Mouse (Mus musculus) bone marrow, adult 2 months (tissue): ENCODE data around the gene Hk1. TPM values are rescaled to one million over a fixed set of nuclear protein-coding genes. Genes with fewer than 3 reads are reported as not detected.
"Not testable (repeated sequence)": the region's sequence is repeated elsewhere in the genome, so short reads cannot be mapped to it uniquely, and the experiment has no call there.

Experiments
- H3K27ac ChIP-seq: fragments of 200-500 bp; 2 replicates; pipeline ENCODE4 v1.5.1; 2012; ENCODE audit warnings: low read depth, mild to moderate bottlenecking, control low read depth, inconsistent platforms, low read length; ENCODE audit not compliant: control insufficient read depth, poor library complexity, insufficient read depth
- H3K4me1 ChIP-seq: fragments of 200-500 bp; 2 replicates; pipeline ENCODE4 v1.6.1; 2011; ENCODE audit warnings: low read length; ENCODE audit not compliant: control insufficient read depth, insufficient read depth
- H3K4me3 ChIP-seq: fragments of 200-500 bp; replicated peaks from 2 replicates; pipeline ENCODE3; 2011; ENCODE audit warnings: mild to moderate bottlenecking, low read depth, low read length, control low read depth; ENCODE audit not compliant: control insufficient read depth
- CTCF ChIP-seq: fragments of 200-500 bp; IDR thresholded peaks from 2 replicates; pipeline ENCODE4 v1.5.1; 2011; ENCODE audit warnings: low read length, control low read depth; ENCODE audit not compliant: control insufficient read depth, insufficient read depth
- POLR2A ChIP-seq: fragments of 200-500 bp; IDR thresholded peaks from 2 replicates; pipeline ENCODE4 v1.6.1; 2011; ENCODE audit warnings: low read depth, mild to moderate bottlenecking, control low read depth, low read length, borderline replicate concordance; ENCODE audit not compliant: control insufficient read depth
- WGBS: fragments of 180-500 bp; shearing (Covaris S2); methylation state at CpG from one replicate; pipeline ENCODE4 v1.1.7; 2018; 5-methylcytosine and 5-hydroxymethylcytosine counted together
- polyA plus RNA-seq: library from polyadenylated mRNA; stranded (reverse); fragments of >200 nt; gene quantifications from 2 replicates; pipeline ENCODE4 v1.2.4, GENCODE M21; 2011; ENCODE audit warnings: low replicate concordance; ENCODE audit not compliant: missing spikeins, insufficient read depth, insufficient read length

Hk1 gene
- polyA plus RNA-seq, 1 experiment = 93.6 TPM

DNA sequence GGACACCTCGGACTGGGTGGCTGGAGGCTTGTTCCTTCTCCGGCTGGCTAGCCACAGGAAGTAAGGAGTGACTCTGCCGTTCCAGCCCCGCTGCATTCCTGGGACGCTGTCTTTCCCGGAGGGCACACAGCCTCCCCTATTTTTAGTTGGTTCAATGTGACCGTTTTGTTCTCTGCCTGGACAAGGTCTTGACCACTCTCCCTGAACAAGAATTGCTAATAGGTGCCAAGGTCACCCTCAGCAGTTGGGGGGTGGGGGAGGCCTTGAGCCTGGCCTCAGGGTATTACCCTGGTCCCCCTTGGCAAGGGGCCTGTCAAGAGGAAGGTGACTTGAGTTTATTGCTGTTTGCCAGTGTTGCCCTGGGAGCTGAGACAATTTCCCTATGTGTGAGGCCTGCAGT, 49.9 kb downstream of the Hk1 start:
- H3K4me3 ChIP-seq = no peak overlapping the region
- H3K4me1 ChIP-seq = peaks cover 11% of the 10 kb centered on the region
- TF ChIP-seq CTCF (no peak), POLR2A (no peak)
- 84% methylated on average over 7 of the region's 7 CpGs for WGBS
- H3K27ac ChIP-seq = no peak overlapping the region

GRCm38 (mm10) chr10:62328886-62329412, 50.8 kb downstream of the Hk1 start:
- no peak overlapping the region for H3K4me3 ChIP-seq
- H3K4me1 ChIP-seq = peaks cover 11% of the 10 kb centered on the region
- H3K27ac ChIP-seq = no peak overlapping the region
- 72% methylated on average over 10 of the region's 10 CpGs for WGBS
- TF ChIP-seq POLR2A = no peak
- peak; percentile 47; the same call in 1 of the 2 replicates for TF ChIP-seq CTCF

DNA sequence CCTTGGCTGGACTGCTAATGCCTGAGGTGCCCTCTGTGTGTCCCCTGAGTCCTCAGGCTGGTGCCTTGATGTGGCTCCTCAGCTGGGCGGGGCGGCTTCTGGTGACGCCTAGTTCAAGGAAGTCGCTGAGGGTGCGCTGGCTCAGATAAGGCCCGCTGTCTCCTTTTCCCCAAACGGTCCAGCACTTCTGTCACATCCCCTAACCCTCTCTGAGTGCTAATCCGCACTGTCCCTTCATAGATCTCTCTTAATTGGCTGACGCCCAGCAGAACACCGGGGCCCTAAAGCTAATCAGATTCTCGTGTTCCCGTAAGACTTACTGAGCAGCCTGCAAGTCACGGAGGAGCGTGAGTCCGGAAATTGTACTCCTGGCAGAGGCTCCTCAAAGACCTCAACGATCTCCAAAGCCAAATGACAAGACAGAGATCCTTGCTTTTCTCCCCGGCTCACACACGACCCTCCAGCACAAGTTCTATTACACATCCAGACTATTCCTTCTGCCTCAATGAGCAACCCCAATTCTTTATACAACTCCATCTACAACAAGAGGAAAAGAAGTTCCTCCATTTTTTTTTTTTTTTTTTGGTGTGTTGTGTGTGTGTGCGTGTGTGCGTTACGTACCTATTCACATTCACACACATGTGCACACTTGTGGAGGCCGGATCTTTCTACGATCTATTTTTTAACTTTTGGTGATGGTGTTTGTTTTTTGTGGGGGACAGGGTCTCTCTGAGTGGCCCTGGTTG, 52.0 kb downstream of the Hk1 start:
- H3K4me1 ChIP-seq = peaks cover 11% of the 10 kb centered on the region
- H3K4me3 ChIP-seq = peak overlapping the region; percentile 42
- H3K27ac ChIP-seq = peak overlapping the region; percentile 74
- no peak for TF ChIP-seq CTCF
- peak; percentile 57; the same call in 1 of the 2 replicates for TF ChIP-seq POLR2A
- 10% methylated on average over 23 of the region's 23 CpGs for WGBS

DNA sequence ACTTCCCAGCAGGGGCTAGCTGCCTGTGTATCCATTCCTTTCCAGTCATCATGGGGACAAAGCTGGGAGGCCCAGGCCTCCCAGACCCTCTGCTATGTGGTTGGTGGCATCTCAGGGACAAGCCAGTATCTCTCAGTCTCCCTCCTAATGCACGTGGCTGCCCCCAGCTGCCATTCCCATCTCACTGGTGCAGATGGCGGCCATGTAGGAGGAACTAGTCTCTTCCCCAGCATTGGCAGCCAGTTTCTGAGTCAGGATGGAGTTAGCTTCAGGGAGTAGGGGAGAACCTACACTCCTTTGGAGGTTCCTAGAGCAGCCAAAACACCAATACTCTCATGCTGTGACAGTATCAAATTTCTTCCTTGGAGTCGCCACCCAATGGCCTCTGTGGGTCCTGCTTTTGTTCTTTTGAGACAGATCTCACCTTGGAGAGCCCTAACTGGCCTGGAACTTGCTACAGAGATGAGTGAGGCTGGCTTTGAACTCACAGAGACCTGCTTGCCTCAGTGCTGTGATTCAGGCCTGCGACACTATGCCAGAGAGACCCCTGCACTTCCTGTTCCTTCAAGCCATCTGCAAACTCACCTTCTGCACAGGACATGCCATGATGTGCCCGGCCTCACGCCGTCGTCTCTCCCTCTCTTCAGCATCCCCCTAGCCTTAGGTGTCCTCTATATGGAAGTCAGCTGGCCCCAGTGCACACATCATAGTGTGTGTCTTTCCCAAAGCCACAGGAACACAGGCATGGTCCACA, 52.7 kb downstream of the Hk1 start:
- peak overlapping the region; percentile 74 for H3K27ac ChIP-seq
- peaks cover 11% of the 10 kb centered on the region for H3K4me1 ChIP-seq
- peak overlapping the region; percentile 42 for H3K4me3 ChIP-seq
- TF ChIP-seq CTCF (no peak), POLR2A (no peak)
- WGBS = 28% methylated on average over 8 of the region's 8 CpGs

DNA sequence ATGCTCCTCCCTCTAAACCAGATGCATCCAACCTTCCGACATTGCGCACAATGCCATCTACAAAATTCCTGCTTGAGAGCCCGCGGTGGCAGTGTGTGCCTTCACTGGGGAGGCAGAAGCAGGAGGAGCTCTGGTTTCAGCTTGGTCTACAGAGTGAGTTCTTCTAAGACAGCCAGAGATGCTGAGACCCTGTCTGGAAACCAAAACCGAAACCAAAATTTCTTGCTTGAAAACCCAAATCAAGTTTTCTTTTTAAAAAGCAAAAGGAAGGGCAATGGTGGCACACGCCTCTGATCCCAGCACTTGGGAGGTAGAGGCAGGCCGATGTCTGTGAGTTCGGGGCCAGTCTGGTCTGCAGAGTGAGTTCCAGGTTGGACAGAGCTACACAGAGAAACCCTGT, 53.7 kb downstream of the Hk1 start:
- no peak overlapping the region for H3K4me3 ChIP-seq
- TF ChIP-seq POLR2A (no peak), CTCF (no peak)
- 38% methylated on average over 8 of the region's 8 CpGs for WGBS
- H3K4me1 ChIP-seq = peaks cover 10% of the 10 kb centered on the region
- no peak overlapping the region for H3K27ac ChIP-seq

GRCm38 (mm10) chr10:62322821-62323220, 56.9 kb downstream of the Hk1 start:
- H3K4me1 ChIP-seq, H3K27ac ChIP-seq, H3K4me3 ChIP-seq: not testable (repeated sequence)
- 63% methylated on average over 8 of the region's 8 CpGs for WGBS

- 61% methylated on average over 9 of the region's 9 CpGs for WGBS
- Histone ChIP-seq H3K4me3 (no peak overlapping the region), H3K27ac (no peak overlapping the region), H3K4me1 (peaks cover 3% of the 10 kb centered on the region)
- TF ChIP-seq POLR2A (no peak), CTCF (0 out of 2 replicates have a peak, but pooled peaks have one; percentile 6)
These were observed 58.3 kb downstream of the Hk1 start for GRCm38 (mm10) chr10:62321457-62321856.

DNA sequence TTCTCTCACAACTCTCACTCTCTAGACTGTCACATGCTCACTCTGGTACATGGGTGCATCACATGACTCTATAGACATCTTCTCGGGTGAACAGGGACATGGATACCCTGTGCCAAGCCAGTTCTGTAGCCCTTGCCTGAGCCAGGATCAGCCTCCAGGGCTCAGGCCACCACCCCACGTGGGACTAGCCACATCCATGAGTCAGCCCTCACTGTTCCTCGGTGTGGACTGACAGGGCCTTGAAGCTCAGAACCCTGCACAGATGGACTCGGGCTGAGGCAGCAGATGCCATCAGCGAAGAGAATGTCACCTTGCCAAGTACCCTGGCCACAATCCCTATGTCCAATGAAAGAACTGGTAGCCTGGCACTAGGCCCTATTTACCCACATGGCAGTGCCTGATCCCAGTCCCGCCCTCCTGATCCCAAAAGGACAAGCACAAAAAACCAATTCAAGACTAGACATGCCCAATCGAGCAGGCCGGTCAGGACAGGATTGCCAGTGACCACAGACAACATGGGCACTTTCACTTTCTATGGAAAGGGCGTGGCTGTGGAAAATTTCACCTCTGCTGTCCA, 59.2 kb downstream of the Hk1 start:
- no peak overlapping the region for H3K4me3 ChIP-seq
- TF ChIP-seq POLR2A (no peak), CTCF (no peak)
- no peak overlapping the region for H3K27ac ChIP-seq
- H3K4me1 ChIP-seq = no peaks in the 10 kb centered on the region; the same call in 1 of the 2 replicates
- 44% methylated on average over 9 of the region's 9 CpGs for WGBS
